Mouse (Mus musculus) cerebellum, adult 11 months (tissue): Measurements from ENCODE around the gene Olfr629.
"Not testable (repeated sequence)": the region's sequence is repeated elsewhere in the genome, so short reads cannot be mapped to it uniquely, and the experiment has no call there.

Source experiments
- DNase-seq: peaks from one replicate; pipeline ENCODE4 v3.0.0; 2022

Gene Olfr629

DNA sequence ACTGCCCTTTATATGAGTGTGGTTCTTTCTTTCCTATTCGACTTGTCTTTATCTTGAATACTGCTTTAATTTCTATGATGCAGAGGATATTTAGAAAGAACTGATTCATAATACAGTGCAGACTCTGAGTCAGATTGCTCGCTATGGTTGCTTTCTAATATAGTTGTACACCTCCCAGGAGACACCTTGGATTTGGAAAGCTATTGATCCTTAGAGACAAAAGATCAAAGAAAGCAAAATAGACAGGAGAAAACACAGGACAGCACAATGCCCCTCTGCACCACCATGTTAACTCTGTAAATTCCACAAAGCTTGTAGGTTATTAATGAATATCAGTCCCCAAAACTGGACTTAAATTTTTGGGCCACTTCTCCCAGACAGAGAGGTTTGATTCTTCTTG is at the start of gene Olfr629:
Olfr629 (minus strand) TSS at position 101 of the 400 bp plus-strand sequence.
- no peak for DNase-seq

DNA sequence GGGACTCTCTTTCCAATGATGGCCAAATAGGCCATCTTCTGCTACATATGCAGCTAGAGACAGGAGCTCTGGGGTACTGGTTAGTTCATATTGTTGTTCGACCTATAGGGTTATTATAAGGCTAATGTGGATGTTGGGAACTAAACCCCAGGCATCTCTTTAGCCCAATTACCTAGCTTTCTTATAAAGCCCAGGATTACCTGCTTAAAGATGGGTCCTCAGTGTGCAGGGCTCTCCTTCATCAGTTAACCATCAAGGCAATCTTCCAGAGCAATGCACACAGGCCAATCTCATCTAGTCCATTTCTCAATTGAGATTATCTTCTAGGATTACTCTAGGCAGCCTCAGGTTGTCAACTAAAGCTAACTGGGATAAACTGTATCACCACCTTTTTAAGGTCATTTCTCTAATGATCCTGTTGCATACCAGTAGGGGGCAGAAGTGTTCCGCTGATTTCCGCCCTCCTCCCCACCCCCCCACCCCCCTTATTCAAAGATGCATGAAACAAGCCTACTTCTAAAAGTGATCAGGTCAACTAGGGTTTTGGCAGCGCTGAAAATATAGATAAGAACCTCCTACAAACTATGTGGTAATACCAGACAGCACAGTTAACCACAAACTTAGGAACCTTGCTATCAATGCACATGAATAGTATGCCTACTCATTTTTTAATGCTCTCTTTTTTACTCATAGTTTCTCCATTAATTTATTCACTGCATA is 48.1 kb upstream of the Olfr629 start:
- DNase-seq = no peak

GRCm38 (mm10) chr7:103791721-103792120 is 47.0 kb upstream of the Olfr629 start, which contains the start of gene Olfr67:
Gene Olfr67 (minus strand): TSS chr7:103791821.
- DNase-seq = no peak

- DNase-seq = no peak
These were observed 34.9 kb upstream of the Olfr629 start, which contains the start of gene Olfr68 for GRCm38 (mm10) chr7:103779598-103779997. Gene Olfr68 (minus strand): TSS chr7:103779698.

GRCm38 (mm10) chr7:103777652-103778051 is 32.9 kb upstream of the Olfr629 start:
- DNase-seq = not testable (repeated sequence)

DNA sequence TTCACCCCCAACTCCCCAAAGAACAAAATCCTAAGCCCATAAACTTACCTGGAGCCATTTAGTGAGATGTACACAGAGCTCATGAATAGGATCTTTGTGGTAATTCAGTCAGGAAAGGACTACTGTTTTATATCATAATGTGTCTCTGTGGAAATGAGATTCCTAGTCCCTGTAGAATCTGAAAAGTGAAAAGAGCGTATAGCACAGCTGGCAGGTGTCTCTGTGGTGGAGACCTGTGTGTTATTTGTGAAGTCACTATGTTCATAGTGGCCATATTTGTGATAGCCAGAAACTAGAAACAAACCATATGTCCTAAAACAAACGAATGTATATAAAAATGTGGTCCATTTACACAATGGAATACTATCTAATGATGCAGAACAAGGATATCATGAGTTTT is 26.8 kb upstream of the Olfr629 start, which contains the start of gene Olfr69:
Olfr69 (minus strand) TSS at position 101 of the 400 bp plus-strand sequence.
- no peak for DNase-seq

DNA sequence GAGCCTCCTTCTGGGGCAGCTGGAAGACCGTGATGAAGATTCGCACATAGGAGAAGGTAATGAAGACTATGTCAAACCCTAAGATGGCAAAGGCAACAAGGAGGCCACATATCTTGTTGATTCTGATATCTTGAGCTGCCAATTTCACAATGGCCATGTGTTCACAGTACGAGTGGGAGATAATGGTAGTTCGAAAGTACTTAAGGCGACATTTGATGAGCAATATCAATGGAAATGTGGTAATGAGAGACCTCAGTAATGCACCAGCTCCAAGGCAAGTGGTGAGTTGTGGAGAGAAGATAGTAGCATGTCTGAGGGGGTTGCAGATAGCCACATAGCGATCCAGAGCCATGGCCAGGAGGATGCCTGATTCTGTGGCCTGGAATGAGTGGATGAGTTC is 22.9 kb upstream of the Olfr629 start:
- DNase-seq = not testable (repeated sequence)

DNA sequence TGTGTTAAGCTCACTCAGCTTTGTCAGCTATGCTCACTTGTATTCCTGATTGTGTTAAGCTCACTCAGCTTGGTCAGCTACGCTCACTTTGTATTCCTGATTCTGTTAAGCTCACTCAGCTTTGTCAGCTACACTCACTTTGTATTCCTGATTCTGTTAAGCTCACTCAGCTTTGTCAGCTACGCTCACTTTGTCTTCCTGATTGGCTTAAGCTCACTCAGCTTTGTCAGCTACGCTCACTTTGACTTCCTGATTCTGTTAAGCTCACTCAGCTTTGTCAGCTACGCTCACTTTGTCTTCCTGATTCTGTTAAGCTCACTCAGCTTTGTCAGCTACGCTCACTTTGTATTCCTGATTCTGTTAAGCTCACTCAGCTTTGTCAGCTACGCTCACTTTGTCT is 17.5 kb upstream of the Olfr629 start:
- not testable (repeated sequence) for DNase-seq

- DNase-seq = no peak
These were observed 12.5 kb upstream of the Olfr629 start, which contains the start of gene Olfr630 for GRCm38 (mm10) chr7:103757233-103757632. Gene Olfr630 (minus strand): TSS chr7:103757333.

DNA sequence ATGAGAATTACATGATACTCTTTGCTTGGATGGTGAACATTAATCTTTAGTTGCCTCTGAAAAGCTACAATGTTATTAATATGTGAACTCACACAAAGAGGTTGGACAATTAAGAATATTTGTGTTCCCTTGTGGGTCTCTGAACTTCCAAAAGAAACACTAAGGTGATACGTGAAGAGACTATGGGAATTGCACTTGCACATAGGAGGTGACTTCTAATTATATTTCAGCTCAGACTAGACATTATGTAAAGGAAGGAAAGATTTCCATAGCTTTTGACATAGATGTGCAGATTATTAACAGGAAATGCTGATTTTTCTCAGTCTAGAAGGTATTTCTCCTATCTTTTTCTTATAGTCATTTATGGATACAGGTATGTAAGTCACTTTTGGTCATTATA is 14.7 kb downstream of the Olfr629 start, which contains the start of gene Olfr628:
Olfr628 (plus strand) TSS at position 301 of the 400 bp plus-strand sequence.
- DNase-seq = no peak

DNA sequence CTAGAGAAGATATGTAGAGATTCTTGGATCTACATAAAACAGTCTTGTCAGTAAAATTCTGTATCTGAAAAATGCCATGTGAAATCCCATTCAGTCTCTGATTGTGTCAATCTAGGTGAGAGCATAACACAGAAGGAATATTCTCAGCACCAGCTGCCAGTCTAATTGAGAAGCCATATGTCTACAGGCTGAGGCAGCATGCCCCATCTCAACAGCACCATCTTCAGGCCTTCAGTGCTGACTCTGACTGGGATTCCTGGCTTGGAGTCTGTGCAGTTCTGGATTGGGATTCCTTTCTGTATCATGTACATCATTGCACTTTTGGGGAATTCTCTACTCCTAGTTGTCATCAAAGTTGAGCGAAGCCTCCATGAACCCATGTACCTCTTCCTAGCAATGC is 28.3 kb downstream of the Olfr629 start:
- DNase-seq = not testable (repeated sequence)

DNA sequence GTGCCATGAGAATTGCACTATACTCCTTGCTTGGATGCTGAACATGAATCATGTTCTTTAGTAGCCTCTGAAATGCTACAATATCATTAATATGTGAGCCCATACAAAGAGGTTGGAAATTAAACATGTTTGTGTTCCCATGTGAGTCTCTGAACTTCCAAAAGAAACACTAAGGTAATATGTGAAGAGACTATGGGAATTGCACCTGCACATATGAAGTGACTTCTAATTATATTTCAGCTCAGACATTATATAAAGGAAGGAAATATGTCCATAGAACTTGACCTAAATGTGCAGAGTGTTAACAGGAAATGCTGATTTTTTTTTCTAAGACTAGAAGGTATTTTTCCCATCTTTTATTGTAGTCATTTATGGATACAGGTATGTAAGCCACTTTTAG is 30.4 kb downstream of the Olfr629 start, which contains the start of gene Olfr243:
Olfr243 (plus strand) TSS at position 301 of the 400 bp plus-strand sequence.
- DNase-seq = no peak

GRCm38 (mm10) chr7:103712024-103712423 is 32.7 kb downstream of the Olfr629 start:
- no peak for DNase-seq

DNA sequence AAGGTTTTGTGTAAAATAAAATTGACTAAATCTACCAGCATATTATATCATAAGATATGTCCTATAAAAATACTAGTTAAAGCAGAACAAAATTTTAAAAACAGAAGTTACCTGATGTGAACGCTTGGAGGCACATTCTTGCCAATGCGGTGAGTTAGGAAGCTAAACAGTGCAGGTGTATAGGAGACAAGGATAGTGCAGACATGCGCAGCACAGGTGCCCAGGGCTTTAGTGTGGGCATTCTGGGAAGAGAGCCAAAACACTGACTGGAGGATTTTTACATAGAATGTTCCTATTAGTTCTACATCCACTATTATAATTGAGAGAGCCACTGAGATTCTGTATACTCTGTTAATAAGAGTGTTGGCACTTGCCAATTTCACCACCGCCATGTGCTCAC is 45.3 kb downstream of the Olfr629 start:
- no peak for DNase-seq
